Mouse (Mus musculus): ENCODE measurements around the gene Lgals12.

Lgals12 gene

GRCm38 (mm10) chr19:7583101-7583500 is 23.9 kb downstream of the Lgals12 start:
- DNase-seq: peak; percentile 21 to 43

DNA sequence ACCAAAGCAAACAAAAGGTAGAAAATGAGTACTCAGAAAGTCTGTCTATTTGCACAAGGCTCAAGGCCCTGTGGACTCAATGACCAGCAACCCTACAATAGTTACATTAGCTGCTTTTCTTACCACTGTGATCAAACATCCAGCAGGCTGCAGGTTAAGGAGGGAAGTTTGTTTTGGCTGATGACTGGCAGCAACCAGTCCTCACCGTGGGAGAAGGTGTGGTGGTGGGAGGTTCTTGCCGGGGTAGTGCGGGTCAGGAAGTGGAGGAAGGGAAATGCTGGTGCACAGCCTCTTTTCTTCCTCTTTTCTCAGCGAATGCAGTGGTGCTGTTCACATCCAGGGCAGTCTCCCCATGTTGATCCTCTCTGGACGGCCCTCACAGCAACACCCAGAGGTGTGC is 26.0 kb downstream of the Lgals12 start:
- no peak for DNase-seq

DNA sequence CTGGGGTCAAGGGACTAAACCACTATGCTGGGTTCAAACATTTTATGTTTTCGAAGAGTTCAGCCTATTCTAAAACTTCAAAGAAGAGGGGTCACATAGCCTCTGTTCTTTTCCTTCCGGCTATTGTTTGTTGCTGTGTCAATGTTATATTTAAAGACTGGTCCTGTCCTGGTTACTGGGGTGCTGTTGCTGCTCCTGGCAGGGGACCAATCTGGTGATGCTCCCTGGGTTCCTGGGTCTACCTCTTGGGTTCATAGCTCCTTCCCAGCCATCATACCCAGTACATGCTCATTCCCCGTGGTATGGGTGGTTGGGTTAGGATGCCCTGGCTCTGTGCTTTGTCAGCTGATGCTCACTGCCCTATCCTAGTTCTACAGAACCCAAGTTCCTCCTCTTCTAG is 29.3 kb downstream of the Lgals12 start:
- no peak for DNase-seq

DNA sequence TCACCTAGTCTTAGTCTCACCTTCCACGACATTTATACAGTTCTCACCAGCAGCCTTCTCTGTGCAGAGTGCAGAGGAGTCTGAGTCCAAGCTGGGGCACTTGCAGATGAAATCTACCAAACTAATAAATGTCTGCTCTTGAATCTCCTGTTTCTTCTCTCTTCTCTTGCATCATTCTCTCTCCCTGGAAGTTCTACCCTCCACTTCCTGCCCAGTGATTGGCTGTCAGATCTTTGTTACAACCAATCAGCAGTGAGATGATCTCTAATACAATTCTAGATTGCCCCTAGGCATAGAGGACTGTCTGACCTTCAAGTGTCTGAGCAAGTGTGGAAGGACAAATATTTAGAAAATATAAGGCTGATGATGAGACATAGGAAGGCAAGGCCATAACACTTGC is 30.8 kb downstream of the Lgals12 start:
- no peak for DNase-seq

DNA sequence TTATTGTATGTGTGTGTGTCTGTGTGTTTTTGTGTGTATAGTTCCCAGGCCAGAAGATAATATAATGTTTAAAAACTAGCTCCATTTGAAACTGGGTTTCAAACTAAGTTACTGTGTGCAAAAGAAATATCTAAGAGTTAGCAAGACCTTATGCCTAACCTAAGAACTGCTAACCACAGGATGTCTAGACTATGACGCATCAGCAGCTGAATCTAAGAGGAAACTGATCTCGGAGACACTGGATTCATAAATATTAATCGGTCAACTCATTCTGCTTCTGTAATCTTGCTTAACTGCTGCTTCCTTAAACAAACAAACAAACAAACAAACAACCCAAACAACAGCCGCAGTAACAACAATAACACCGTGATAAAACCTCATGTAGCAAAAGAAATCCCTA is 37.3 kb downstream of the Lgals12 start:
- DNase-seq: no peak

- DNase-seq: peak; percentile 11 to 18
These were observed 38.6 kb downstream of the Lgals12 start for GRCm38 (mm10) chr19:7568364-7568763.

- no peak for DNase-seq
These were observed 40.2 kb downstream of the Lgals12 start for GRCm38 (mm10) chr19:7566826-7567225.

- DNase-seq: no peak
These were observed 42.5 kb downstream of the Lgals12 start for GRCm38 (mm10) chr19:7564457-7564856.

DNA sequence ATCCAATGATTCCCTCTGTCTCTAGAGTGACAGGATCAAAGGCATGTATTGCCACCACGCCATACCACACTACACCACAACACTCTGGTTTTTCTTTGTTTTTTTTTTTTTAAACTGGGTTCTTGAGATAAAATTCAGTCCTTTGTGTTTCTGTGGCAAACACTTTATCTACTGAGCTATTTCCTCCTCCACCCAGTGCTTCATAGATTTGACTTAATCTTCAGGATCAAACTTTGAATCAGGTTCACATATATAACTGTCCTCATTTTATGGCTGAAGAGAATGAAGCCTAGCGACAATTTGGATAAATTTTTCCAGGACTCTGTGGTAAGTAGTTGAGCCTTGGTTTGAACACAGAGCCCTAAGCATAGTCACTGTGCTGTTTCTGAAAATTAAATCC is 43.3 kb downstream of the Lgals12 start:
- DNase-seq: no peak

DNA sequence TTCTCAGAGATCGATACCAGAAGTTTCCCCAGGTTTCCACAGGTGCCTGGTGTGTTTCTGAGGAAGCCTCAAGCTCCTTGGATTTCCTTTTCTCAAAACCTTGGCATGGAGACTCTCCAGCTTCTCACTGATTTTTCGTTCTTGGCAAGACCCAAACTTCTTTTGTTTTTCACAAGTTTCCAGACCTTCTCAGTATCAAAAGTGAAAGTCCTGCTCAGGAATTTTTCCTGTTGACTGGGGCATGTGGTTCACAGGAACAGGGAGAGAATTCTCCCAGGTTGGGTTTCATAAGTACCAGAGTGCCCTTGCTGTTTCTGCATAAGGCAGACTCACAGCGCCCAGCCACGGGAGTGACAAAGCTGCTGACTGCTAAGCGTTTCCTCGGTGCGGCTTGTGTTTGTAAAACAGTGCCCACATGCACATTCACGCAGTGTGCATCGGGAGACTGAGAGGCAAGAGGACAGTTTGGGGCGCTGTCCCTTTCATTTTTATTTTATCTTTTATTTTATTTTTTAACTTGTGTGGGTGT is 44.3 kb downstream of the Lgals12 start:
- DNase-seq: no peak

DNA sequence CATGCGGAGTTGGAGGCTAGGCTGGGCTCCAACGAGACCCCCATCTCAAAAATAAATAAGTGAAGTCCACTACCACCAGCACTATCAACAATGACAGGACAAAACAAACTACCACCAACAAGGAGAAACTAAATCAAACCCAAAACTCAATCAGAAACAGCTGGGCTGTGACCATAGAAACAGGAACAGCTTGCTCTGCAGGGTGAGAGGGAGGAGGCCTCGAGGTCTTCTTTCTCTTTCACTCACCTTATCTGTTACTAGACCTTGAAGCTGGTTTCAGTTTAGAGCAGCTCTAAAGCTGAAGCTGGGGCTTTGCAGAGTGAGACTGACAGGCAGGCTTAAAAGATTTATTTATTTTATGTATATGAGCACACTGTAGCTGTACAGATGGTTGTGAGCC is 45.5 kb downstream of the Lgals12 start:
- DNase-seq: no peak

DNA sequence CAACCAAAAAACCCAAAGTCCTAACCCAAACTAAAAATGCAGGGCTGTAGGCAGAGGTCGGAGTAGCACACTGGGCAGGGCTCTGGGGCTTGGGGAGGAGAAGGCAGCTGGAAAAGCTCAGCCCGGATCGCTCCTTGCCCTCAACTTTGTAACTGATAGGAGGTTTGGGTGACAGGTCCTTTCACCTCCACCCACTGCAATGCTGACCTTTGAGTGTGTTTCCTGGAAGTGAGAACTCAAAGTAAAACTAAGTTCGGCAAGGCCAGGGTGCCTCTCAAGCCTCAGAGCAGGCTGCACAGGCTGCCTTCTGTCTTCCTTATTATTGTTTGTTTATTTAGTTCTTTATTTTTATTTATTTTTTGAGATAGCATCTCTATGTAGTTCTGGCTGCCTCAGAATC is 47.0 kb downstream of the Lgals12 start:
- no peak for DNase-seq

GRCm38 (mm10) chr19:7558675-7559074 is 48.3 kb downstream of the Lgals12 start:
- DNase-seq: no peak

GRCm38 (mm10) chr19:7557844-7558243 is 49.1 kb downstream of the Lgals12 start:
- DNase-seq: no peak

- peak; percentile 70 to 83 for DNase-seq
These were observed 49.6 kb downstream of the Lgals12 start, which contains the start of gene Pla2g16 for GRCm38 (mm10) chr19:7557328-7557822. Gene Pla2g16, plus strand, starts transcription at chr19:7557459.

DNA sequence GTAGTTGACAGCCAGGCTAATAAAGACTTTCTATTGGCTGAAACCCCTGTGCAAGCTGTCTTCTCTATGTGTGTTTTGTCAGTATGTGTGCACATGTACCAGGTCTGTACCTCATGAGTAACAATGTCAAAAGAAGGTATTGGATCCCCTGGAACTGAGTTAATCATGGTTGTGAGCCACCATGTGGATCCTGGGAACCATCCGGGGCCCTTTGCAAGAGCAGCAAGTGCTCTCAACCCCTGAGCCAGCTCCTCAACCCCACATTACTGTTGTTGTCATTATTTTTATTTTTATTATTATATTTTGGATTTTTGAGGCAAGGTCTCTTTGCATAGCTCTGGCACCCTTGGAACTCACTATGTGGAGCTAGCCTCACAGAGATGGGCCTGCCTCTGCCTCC is 50.4 kb downstream of the Lgals12 start:
- DNase-seq: no peak

GRCm38 (mm10) chr19:7554881-7555280 is 52.1 kb downstream of the Lgals12 start:
- DNase-seq: no peak

DNA sequence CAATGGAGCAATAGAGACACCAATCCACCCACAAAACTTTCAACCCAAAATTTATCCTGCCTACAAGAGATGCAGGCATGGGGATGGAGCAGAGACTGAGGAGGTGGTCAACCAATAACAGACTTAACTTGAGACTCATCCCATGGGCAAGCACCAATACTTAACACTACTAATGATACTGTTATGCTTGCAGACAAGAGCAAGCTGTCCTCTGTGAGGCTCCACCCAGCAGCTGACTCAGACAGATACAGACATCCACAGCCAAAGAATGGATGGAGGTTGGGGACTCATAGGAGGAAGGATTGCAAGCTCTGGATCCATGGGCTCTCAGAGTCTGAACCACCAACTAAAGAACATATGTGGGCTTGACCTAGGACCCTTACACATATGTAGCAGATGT is 53.6 kb downstream of the Lgals12 start:
- no peak for DNase-seq

GRCm38 (mm10) chr19:7552301-7552673 is 54.7 kb downstream of the Lgals12 start:
- DNase-seq: no peak

GRCm38 (mm10) chr19:7551550-7552300 is 55.3 kb downstream of the Lgals12 start:
- DNase-seq: no peak

DNA sequence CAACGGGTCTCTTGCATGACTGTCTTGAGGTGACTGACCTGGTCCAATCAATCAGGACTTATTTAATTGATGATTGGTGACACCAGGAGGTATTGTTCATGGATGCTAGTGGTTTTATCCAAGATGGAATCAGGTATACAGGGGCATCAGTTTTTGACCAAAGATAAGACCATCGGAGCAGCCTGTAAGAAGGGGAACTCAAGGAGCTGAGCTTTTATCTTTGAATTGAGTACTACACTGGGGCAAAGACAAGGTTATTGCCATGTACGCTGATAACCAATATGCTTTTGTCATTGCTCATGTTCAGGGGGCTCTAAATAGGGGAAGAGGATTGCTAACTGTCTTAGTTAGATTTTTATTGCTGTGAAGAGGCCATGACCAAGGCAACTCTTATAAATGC is 58.1 kb downstream of the Lgals12 start:
- DNase-seq: no peak
